Mouse (Mus musculus) heart, postnatal 36 days (tissue): ENCODE data around the gene Btbd35f8. TPM values are rescaled to one million over a fixed set of nuclear protein-coding genes. Genes with fewer than 3 reads are reported as not detected.
"Not testable (repeated sequence)": the region's sequence is repeated elsewhere in the genome, so short reads cannot be mapped to it uniquely, and the experiment has no call there.

Experiments
- DNase-seq, 2 experiments: peaks; one replicate each; pipeline ENCODE4 v3.0.0; 2021 to 2022
- intact Hi-C: fragments of 180-260 bp; cut with DNase I; formaldehyde crosslinking; loops from one replicate; pipeline ENCODE4 v1.15.1; 2025
- total RNA-seq, 2 experiments: library from RNA; stranded (reverse); gene quantifications; 2 replicates each; pipeline ENCODE4 v1.2.3; 2021

Gene Btbd35f8
- total RNA-seq, result not detected

- DNase-seq, intact Hi-C loops: not testable (repeated sequence)
Measured at GRCm38 (mm10) chrX:34450224-34450623, at the start of gene Btbd35f8. Gene Btbd35f8, plus strand, starts transcription at chrX:34450524.

Other genes with a start within 250 kb of the Btbd35f8 start
- not detected for gene Spin2g, start 211.8 kb upstream of the Btbd35f8 start, total RNA-seq